Mouse (Mus musculus) limb, embryonic 13.5 days (tissue): ENCODE measurements at regions not wholly inside any gene's neighbourhood (a gene's known extent, or its start where the extent isn't known, plus 50 kb on each side); places are given as distances from the start of the nearest gene placed in this dataset.

Experiments used
- ATAC-seq: fragments of 200-750 bp; cut with Nextera tagmentation; 2 replicates; pipeline ENCODE4 v1.8.0; 2017; ENCODE audit warnings: low read depth, moderate number of reproducible peaks, moderate TSS enrichment; ENCODE audit not compliant: low FRiP score
- H3K27ac ChIP-seq: fragments of 300-500 bp; sonication (generic); 2 replicates; pipeline ENCODE4 v1.5.1; 2015; ENCODE audit warnings: inconsistent platforms, mild to moderate bottlenecking, moderate library complexity
- H3K27me3 ChIP-seq: fragments of 300-500 bp; sonication (generic); 2 replicates; pipeline ENCODE4 v1.6.1; 2015; ENCODE audit warnings: mild to moderate bottlenecking, inconsistent platforms
- H3K36me3 ChIP-seq: fragments of 300-500 bp; sonication (generic); 2 replicates; pipeline ENCODE4 v1.6.1; 2015; ENCODE audit warnings: inconsistent platforms, mild to moderate bottlenecking, moderate library complexity
- H3K4me1 ChIP-seq: fragments of 300-500 bp; sonication (generic); 2 replicates; pipeline ENCODE4 v1.6.1; 2015; ENCODE audit warnings: inconsistent platforms
- H3K4me2 ChIP-seq: fragments of 300-500 bp; sonication (generic); replicated peaks from 2 replicates; pipeline ENCODE4 v1.6.1; 2015; ENCODE audit warnings: inconsistent platforms, mild to moderate bottlenecking, moderate library complexity
- H3K4me3 ChIP-seq: fragments of 300-500 bp; sonication (generic); 2 replicates; pipeline ENCODE4 v1.5.1; 2015; ENCODE audit warnings: moderate library complexity, mild to moderate bottlenecking, inconsistent platforms
- H3K9ac ChIP-seq: fragments of 300-500 bp; sonication (generic); 2 replicates; pipeline ENCODE4 v1.6.1; 2015; ENCODE audit warnings: mild to moderate bottlenecking, inconsistent platforms
- H3K9me3 ChIP-seq: fragments of 300-500 bp; sonication (generic); 2 replicates; pipeline ENCODE4 v1.6.1; 2016; ENCODE audit warnings: inconsistent platforms
- WGBS: fragments of 180-500 bp; shearing (Covaris S2); methylation state at CpG from one replicate; pipeline ENCODE4 v1.1.7; 2015; 5-methylcytosine and 5-hydroxymethylcytosine counted together

DNA sequence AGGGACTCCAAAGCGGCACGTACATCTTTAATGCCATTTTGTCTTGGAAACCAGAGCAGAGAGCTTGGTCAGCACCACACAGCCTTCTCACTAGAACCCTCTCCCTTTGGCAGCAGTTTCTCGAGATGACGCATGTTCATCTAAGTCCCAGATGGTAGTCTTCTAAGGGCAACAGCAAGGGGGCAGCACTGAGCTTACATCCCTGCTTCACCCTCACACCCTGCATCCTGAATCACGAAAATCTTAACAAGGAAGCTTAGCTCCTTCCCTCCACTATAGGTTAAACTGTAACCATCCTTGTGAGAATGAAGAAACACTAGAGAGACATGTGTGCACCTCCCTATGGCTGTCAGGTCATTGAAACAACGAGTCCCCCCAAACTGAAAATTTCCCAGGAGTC is 538.4 kb downstream of the Plekhb2 start:
- Histone ChIP-seq H3K4me1 (no peaks in the 10 kb centered on the region), H3K4me3 (no peak overlapping the region), H3K9me3 (no peaks in the 10 kb centered on the region), H3K9ac (no peak overlapping the region), H3K27me3 (no peaks in the 10 kb centered on the region), H3K27ac (no peak overlapping the region), H3K36me3 (no peaks in the 10 kb centered on the region), H3K4me2 (no peak overlapping the region)
- ATAC-seq = no peak
- WGBS = 27% methylated on average over 6 of the region's 6 CpGs

DNA sequence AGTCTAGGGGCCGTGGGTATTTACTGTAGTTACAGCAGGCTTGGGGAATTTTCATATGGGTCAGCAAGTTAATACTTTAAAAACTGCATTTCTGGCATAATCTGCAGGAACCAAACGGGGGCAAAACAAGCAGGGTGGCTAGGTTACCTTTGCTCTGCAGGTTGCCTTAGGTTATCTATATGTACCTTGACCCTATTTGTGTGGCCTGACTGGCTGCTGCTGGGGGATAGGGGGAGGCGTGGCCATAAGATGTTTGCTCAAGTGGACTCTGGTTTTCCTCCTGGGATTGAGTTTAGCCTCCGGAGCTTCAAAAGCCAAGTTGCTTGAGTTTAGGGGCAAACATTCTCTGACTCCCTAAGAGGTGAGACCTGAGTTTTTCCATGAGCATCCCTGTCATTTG is 540.6 kb downstream of the Plekhb2 start:
- Histone ChIP-seq H3K4me2 (no peak overlapping the region), H3K27me3 (no peaks in the 10 kb centered on the region), H3K9ac (no peak overlapping the region), H3K36me3 (no peaks in the 10 kb centered on the region), H3K4me1 (no peaks in the 10 kb centered on the region), H3K9me3 (no peaks in the 10 kb centered on the region), H3K4me3 (no peak overlapping the region), H3K27ac (no peak overlapping the region)
- WGBS = 73% methylated on average over 4 of the region's 4 CpGs
- no peak for ATAC-seq

DNA sequence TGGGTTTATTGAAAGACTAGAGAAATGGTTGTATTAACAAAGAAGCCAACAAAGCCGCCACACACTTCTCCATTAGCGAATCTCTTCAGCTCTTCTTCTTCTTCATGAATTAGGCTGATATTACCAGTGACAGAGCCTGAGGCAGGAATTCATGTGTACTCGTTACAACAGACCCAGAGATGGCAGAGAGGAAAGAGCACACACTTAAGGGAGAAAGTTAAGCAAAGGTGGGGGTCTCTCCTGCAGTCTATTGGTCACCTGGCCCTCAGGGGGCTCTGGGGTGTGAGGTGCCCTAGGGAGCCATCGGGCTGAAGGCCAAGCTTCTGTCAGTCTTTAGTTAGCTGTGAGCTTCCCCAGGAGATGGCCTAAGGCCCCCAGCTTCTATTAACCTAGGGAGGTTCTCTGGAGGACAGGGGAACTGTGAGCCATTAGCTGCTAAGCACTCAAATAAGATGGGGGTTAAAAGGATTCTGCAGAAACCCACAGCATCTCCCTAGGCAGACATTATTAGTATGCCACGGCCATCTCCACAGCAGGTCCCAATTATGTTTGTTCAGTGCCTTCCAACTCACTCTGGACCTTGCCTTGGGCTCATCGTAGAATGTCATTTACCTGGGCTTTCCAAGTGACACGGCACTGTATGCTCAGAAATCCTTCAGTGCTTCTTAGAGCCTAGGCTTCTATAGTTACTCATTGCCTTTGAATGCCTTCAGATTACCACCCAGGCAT is 541.2 kb downstream of the Plekhb2 start:
- no peak for ATAC-seq
- Histone ChIP-seq H3K4me1 (no peaks in the 10 kb centered on the region), H3K36me3 (no peaks in the 10 kb centered on the region), H3K4me2 (no peak overlapping the region), H3K27me3 (no peaks in the 10 kb centered on the region), H3K9me3 (no peaks in the 10 kb centered on the region), H3K9ac (no peak overlapping the region), H3K4me3 (no peak overlapping the region), H3K27ac (no peak overlapping the region)
- WGBS = 73% methylated on average over 7 of the region's 7 CpGs

DNA sequence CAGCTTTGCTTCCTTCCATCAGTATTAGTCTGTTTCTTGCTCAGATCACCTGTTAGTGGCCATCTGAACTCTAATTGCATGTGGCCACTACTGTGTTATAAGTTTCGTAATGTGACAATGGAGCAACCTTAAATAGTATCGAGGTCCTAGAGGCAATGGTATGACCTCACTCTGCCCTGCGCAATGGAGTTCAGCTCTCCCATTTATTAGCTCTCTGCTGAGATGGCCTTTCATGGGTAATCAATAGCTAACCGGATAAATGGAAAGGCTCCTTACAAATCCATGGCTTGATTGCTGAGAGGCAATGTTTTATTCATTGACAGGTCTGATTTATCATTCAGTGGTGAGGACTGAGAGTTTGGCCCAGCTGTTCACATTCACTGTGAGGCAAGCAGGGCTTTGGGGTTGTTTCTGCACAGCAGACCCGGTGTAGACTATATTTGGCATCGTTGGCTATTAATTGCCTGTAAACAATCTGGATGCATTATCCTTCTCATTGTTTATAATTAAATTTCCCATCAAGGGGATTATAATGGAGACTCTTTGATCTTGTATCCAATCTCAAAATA is 543.9 kb downstream of the Plekhb2 start:
- H3K27me3 ChIP-seq = no peaks in the 10 kb centered on the region
- no peaks in the 10 kb centered on the region for H3K36me3 ChIP-seq
- H3K4me3 ChIP-seq = no peak overlapping the region
- H3K9me3 ChIP-seq = no peaks in the 10 kb centered on the region
- WGBS = 89% methylated on average over 6 of the region's 6 CpGs
- no peaks in the 10 kb centered on the region for H3K4me1 ChIP-seq
- no peak overlapping the region for H3K9ac ChIP-seq
- no peak for ATAC-seq
- H3K4me2 ChIP-seq = no peak overlapping the region
- no peak overlapping the region for H3K27ac ChIP-seq

DNA sequence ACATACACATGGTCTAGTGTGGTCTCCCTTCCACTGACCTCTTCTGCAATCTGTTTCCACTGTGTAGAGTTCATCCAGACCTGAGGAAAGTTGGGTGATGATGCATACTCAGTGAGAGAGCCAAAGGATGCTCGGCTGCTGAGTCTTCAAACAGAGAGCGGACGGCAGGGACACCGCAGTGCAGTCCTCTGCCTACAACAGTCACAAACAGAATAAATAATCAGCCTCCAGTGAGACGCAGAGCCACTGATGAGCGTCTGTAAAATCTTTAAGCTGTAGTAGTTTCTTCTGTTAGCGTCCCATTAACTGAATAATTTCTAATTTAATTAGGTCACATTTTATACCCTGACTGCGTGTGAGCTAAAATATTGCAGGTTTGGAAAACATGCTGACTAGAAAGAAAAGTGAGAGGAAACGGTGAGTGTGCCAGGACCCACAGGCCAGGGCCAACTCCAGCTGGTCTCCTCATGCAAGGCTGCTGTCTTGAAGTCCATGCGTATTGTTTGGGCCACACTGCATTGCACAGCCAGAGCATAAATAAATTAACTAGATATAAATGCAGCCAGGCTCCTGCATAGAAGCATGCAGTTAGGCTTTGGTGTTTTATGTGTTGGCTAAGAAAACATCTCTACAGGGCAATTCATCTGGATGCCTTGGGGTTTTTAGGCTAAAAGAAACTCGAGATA is 551.0 kb downstream of the Plekhb2 start:
- H3K27ac ChIP-seq = no peak overlapping the region
- no peak for ATAC-seq
- 65% methylated on average over 11 of the region's 11 CpGs for WGBS

DNA sequence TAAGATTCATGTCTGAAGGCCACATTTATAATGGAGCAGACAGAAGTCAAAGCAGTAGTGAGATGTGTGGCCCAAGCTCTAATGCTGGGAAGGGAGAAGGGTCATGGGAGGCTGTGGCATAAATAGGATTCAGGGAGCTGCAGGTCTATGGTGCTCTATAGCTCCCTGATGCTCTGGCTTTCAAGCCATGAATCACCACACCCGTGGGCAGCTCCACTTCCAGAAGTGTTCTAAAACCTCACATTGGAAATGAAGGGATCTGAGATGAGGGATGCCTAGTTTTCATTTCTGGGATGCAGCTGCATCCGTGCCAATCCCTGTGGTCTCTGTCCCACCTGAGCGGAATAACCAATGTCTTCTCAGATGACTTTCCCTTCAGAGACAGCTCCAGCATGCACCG is 553.2 kb downstream of the Plekhb2 start:
- Histone ChIP-seq H3K4me3 (no peak overlapping the region), H3K27ac (no peak overlapping the region), H3K4me1 (no peaks in the 10 kb centered on the region), H3K4me2 (no peak overlapping the region), H3K36me3 (no peaks in the 10 kb centered on the region), H3K9me3 (no peaks in the 10 kb centered on the region), H3K9ac (no peak overlapping the region), H3K27me3 (no peaks in the 10 kb centered on the region)
- 76% methylated on average over 4 of the region's 4 CpGs for WGBS
- ATAC-seq = no peak

More for the DNA sequence above, 551.0 kb downstream of the Plekhb2 start:
- no peaks in the 10 kb centered on the region for H3K27me3 ChIP-seq
- H3K4me2 ChIP-seq = no peak overlapping the region
- no peak overlapping the region for H3K4me3 ChIP-seq
- H3K9ac ChIP-seq = no peak overlapping the region
- no peaks in the 10 kb centered on the region for H3K36me3 ChIP-seq
- H3K4me1 ChIP-seq = no peaks in the 10 kb centered on the region
- no peaks in the 10 kb centered on the region for H3K9me3 ChIP-seq

DNA sequence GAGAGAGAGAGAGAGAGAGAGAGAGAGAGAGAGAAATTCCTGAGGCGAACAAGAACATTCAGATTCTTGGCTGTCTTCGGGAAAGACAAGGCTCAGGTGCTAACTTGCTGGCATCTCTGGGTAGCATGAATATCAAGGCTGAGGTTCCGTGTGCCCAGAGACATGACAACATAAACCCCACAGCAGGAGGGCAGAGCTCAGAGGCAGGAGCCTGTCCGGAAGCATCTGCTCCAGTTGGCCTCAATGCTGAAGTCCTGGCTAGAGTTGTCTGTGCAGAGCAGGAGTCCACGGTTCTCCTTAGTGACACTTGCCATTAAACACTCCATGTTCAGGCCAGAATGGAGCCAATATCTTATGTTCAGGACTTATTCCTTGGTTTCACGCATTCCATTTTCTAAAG is 555.6 kb downstream of the Plekhb2 start:
- Histone ChIP-seq H3K9ac (no peak overlapping the region), H3K4me3 (no peak overlapping the region), H3K4me1 (no peaks in the 10 kb centered on the region), H3K9me3 (no peaks in the 10 kb centered on the region), H3K27me3 (no peaks in the 10 kb centered on the region), H3K36me3 (no peaks in the 10 kb centered on the region), H3K27ac (no peak overlapping the region), H3K4me2 (no peak overlapping the region)
- ATAC-seq = no peak
- WGBS = 82% methylated on average over 6 of the region's 6 CpGs

DNA sequence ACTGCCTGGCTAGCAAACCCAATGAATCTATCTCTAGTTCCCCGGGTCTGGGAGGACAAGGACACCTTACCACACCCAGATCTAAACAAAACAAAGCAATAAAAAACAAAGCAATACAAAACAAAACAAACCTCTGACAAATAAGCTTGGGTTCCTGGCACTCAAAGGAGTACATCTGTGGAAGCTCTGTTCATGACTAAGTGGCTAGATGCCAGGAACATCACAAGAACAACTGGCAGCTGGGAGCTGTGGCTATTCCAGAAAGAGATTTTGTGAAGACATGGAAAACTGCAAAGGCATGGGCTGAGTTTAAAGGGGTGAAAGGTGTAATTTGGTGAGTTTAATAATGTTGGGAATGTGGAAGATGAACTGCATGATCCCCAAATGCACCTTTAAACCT is 565.9 kb downstream of the Plekhb2 start:
- Histone ChIP-seq H3K27ac (no peak overlapping the region), H3K36me3 (no peaks in the 10 kb centered on the region), H3K4me3 (no peak overlapping the region), H3K9me3 (no peaks in the 10 kb centered on the region), H3K9ac (no peak overlapping the region), H3K4me1 (0 out of 2 replicates have a peak, but pooled peaks cover 5% of the 10 kb centered on the region), H3K27me3 (no peaks in the 10 kb centered on the region), H3K4me2 (no peak overlapping the region)
- 63% methylated on average over 1 of the region's 1 CpGs for WGBS
- no peak for ATAC-seq

DNA sequence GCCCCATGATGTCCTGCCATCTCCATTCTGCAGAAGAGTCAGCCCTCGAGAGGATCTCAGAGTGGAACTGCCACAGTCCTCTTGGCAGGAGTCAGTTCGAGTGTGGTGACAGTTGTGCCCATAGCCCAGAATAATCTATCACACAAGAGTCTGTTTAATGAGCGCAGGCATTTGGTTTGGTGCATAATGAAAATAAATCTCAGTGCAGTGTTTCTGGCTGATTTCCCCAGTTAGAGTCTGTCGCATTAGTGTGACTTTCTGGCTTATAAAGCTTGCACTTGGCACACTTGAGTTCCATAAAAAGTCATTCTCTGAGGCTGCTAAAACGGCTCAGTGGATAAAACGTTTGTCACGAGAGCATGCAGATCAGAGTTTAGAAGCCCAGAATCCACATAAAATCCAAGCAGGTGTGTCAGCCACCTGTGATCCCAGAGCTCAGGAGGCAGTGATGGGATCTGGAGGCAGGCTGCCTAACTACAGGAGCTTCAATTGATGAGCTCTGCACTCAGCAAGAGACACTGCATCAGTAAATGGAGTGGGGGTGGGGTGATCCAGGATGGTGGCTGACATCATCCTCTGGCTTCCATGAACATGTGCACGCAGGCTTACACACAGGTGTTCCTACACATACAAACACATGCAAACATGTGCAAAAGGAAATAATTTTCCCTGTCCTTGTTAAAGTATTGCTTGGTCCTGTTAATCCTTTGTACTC is 578.5 kb downstream of the Plekhb2 start:
- ATAC-seq = no peak
- H3K9ac ChIP-seq = no peak overlapping the region
- H3K27ac ChIP-seq = no peak overlapping the region
- no peaks in the 10 kb centered on the region for H3K4me1 ChIP-seq
- no peaks in the 10 kb centered on the region for H3K36me3 ChIP-seq
- no peak overlapping the region for H3K4me3 ChIP-seq
- no peak overlapping the region for H3K4me2 ChIP-seq
- no peaks in the 10 kb centered on the region for H3K27me3 ChIP-seq
- H3K9me3 ChIP-seq = 0 out of 2 replicates have a peak, but pooled peaks cover 2% of the 10 kb centered on the region
- WGBS = 57% methylated on average over 8 of the region's 8 CpGs

DNA sequence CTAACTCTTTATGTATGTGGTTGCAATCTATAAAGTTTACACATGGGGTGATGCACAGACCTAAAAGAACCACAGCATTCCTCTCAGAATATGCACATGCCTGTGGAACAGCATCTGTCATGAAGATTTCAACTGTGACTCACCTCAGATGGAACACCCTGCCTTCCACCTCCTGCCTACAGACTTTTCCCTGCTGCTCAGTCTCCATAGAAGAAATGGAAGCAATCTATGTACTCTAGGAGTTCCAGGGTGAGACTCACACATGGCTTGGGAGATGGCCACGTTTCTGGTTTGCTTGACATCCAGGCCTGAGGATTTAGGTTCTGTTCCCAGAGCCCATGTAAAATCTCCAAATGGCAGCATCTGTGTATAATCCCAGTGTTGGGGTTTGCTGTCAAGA is 579.7 kb downstream of the Plekhb2 start:
- H3K27ac ChIP-seq = no peak overlapping the region
- H3K9ac ChIP-seq = no peak overlapping the region
- ATAC-seq = no peak
- H3K27me3 ChIP-seq = no peaks in the 10 kb centered on the region
- no peaks in the 10 kb centered on the region for H3K36me3 ChIP-seq
- H3K4me3 ChIP-seq = no peak overlapping the region
- 0 out of 2 replicates have a peak, but pooled peaks cover 2% of the 10 kb centered on the region for H3K9me3 ChIP-seq
- no peaks in the 10 kb centered on the region for H3K4me1 ChIP-seq
- H3K4me2 ChIP-seq = no peak overlapping the region
- 74% methylated on average over 1 of the region's 1 CpGs for WGBS

DNA sequence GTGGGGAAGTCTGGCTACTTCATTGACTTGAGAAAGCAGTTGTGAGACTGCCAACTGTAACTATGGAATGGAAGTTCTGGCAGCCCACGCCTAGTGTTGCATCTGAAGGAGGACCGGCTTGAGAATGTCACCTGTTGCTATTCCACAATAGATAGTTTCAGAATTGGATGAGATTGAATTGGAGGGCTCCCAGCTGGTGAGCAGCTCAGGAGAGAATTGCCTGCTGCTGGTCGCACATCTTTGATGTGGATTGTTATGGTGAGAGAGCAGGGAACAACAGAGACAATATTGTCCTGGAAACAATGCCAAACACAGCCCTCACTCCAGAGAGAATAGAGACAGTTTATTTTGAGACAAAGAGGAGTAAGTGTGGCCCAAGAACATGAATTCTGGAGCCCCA is 585.9 kb downstream of the Plekhb2 start:
- no peak for ATAC-seq
- Histone ChIP-seq H3K4me3 (no peak overlapping the region), H3K4me1 (no peaks in the 10 kb centered on the region), H3K27me3 (no peaks in the 10 kb centered on the region), H3K36me3 (no peaks in the 10 kb centered on the region), H3K27ac (no peak overlapping the region), H3K9ac (no peak overlapping the region), H3K4me2 (no peak overlapping the region), H3K9me3 (0 out of 2 replicates have a peak, but pooled peaks cover 2% of the 10 kb centered on the region)
- WGBS = 89% methylated on average over 3 of the region's 3 CpGs

DNA sequence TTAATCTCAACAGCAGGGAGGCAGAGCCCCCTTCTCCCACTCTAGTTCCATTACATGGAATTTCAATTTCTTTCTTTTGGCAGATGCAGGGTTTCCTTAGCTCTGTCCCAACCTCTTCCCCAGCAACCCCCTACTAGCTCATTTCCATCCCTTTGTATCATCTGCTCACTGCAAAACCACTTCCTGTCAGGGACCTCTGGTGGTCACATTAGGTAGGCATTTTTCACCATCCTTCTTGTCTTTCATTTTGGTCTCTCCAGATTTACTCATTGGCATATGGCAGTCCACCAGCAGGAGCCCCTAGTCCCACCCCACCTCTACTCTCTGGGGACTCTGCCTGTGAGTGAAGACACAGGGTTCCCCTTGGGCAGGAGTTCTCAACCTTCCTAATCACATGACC is 597.6 kb downstream of the Plekhb2 start:
- no peaks in the 10 kb centered on the region for H3K27me3 ChIP-seq
- ATAC-seq = no peak

More for the DNA sequence above, 597.6 kb downstream of the Plekhb2 start:
- no peaks in the 10 kb centered on the region for H3K9me3 ChIP-seq
- no peak overlapping the region for H3K4me2 ChIP-seq
- H3K4me3 ChIP-seq = no peak overlapping the region
- H3K36me3 ChIP-seq = no peaks in the 10 kb centered on the region
- H3K4me1 ChIP-seq = no peaks in the 10 kb centered on the region
- H3K27ac ChIP-seq = no peak overlapping the region
- H3K9ac ChIP-seq = no peak overlapping the region
